Mouse (Mus musculus) embryonic facial prominence, embryonic 13.5 days (tissue): ENCODE measurements around the gene Psmc1. TPM values are rescaled to one million over a fixed set of nuclear protein-coding genes. Genes with fewer than 3 reads are reported as not detected.

ENCODE experiments used
- ATAC-seq: fragments of 200-750 bp; cut with Nextera tagmentation; 2 replicates; pipeline ENCODE4 v1.8.0; 2017; ENCODE audit warnings: low read depth; ENCODE audit not compliant: insufficient number of reproducible peaks, insufficient read depth, low FRiP score, low TSS enrichment
- H3K27ac ChIP-seq: fragments of 300-500 bp; sonication (generic); 2 replicates; pipeline ENCODE4 v1.5.1; 2015; ENCODE audit warnings: moderate library complexity, mild to moderate bottlenecking, inconsistent platforms
- H3K27me3 ChIP-seq: fragments of 300-500 bp; sonication (generic); 2 replicates; pipeline ENCODE4 v1.6.1; 2015; ENCODE audit warnings: mild to moderate bottlenecking, inconsistent platforms
- H3K36me3 ChIP-seq: fragments of 300-500 bp; sonication (generic); 2 replicates; pipeline ENCODE4 v1.6.1; 2015; ENCODE audit warnings: mild to moderate bottlenecking, inconsistent platforms
- H3K4me1 ChIP-seq: fragments of 300-500 bp; sonication (generic); 2 replicates; pipeline ENCODE4 v1.6.1; 2015; ENCODE audit warnings: inconsistent platforms
- H3K4me2 ChIP-seq: fragments of 300-500 bp; sonication (generic); 2 replicates; pipeline ENCODE4 v1.6.1; 2015; ENCODE audit warnings: moderate library complexity, mild to moderate bottlenecking, inconsistent platforms
- H3K4me3 ChIP-seq: fragments of 300-500 bp; sonication (generic); 2 replicates; pipeline ENCODE4 v1.5.1; 2015; ENCODE audit warnings: mild to moderate bottlenecking, inconsistent platforms
- H3K9ac ChIP-seq: fragments of 300-500 bp; sonication (generic); 2 replicates; pipeline ENCODE4 v1.6.1; 2015; ENCODE audit warnings: mild to moderate bottlenecking, inconsistent platforms
- H3K9me3 ChIP-seq: fragments of 300-500 bp; sonication (generic); 2 replicates; pipeline ENCODE4 v1.6.1; 2016; ENCODE audit warnings: inconsistent platforms
- WGBS: fragments of 180-500 bp; shearing (Covaris S2); methylation state at CpG from one replicate; pipeline ENCODE4 v1.1.7; 2015; ENCODE audit warnings: mixed read lengths; 5-methylcytosine and 5-hydroxymethylcytosine counted together
- polyA plus RNA-seq: library from polyadenylated mRNA; unstranded; fragments of >200 nt; fragmentation: Nextera tagmentation; extraction: Ambion mirVana; gene quantifications from 2 replicates; pipeline ENCODE4 v1.2.1, GENCODE M21; 2015

The Psmc1 gene
- polyA plus RNA-seq, 1 experiment from 2014 or later: 280 TPM

DNA sequence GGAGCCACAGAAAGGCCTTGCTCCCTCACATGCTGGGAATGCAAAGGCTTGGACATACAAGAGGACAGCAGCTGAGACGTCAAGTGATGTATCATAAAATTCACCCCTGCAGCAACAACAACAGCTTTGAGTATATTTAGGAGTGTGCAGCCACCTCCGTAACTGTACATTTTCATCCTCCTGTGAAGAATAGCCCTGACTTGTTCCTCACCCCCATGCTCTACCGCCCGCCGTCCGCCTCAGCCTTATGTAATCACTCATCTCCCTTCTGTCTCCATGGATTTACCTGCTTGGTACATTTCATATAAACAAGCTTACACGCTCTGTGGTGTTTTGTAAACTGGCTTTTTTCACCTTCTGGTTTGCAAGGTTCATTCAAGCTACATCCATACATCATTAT is 42.5 kb downstream of the Psmc1 start:
- WGBS: 92% methylated on average over 7 of the region's 7 CpGs
- Histone ChIP-seq H3K9ac (no peak overlapping the region), H3K4me2 (no peak overlapping the region), H3K4me3 (no peak overlapping the region), H3K36me3 (peaks cover 54% of the 10 kb centered on the region), H3K27ac (no peak overlapping the region), H3K4me1 (no peaks in the 10 kb centered on the region), H3K9me3 (no peaks in the 10 kb centered on the region), H3K27me3 (no peaks in the 10 kb centered on the region)
- no peak for ATAC-seq

DNA sequence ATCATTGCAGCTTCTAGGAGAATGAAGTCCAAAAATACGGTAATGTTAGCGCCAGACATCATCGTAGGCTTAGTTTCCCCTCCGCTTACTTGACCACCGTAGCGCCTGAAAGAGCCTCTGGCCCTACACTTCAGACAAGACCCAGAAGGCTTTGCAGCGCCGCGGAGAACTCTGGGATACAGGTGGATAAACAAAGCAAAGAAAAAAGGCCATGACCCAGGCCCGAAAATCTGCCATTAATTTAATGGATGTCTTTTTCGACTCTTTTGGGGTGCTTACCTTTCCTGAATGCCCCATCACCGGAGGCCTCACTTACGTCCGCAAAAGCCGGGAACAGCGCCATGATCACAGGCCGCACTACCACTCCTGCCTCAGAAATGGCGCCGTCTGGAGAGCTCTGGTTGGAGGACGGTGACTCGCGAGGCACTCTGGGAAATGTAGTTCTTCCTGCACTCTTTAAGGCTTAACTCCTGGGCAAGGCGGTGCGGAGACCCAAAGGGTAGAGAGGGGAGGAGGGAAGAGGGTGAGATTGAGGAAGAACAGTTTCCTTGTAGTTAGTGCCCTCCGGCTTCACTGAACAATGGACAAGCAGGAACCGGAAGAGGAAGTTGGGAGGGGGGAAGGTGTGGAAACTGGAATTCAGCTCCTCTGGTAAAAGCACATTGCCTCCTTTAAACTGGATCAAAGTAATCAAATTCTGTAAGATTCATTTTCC is 49.5 kb downstream of the Psmc1 start, which contains the start of gene Nrde2:
TSS of gene Nrde2 (minus strand) at position 393 of the 715 bp plus-strand sequence.
- Histone ChIP-seq H3K27ac (peak within 1 kb of the TSS; percentile 55; the same call in 1 of the 2 replicates), H3K4me1 (peaks cover 4% of the 10 kb centered on the region; the same call in 1 of the 2 replicates)
- peak; percentile 99 for ATAC-seq

DNA sequence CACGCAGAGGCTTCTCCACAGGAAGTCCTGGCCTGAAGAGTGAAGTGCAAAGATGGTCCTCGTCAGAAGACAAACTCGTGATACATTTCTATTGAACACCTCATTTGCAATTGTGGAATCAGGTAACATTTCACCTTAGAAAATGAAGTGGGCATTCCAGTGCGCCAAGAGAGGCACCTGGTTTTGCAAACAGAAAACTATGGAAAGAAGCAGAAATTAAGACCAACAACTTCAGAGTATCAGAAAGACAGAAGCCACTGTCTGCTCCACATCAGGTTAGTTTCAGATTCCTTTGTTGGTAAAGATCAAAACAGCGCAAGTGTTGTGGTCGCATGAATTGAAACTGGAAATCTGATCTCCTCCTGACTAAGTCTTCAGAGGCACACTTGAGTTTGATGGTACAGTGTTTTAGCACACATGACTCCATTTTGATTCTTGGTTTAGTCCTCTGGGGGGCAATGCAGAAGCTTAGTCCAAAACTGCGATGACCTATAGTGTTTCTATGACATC is 55.1 kb downstream of the Psmc1 start:
- no peak overlapping the region for H3K4me3 ChIP-seq
- WGBS: 65% methylated on average over 7 of the region's 7 CpGs
- no peaks in the 10 kb centered on the region for H3K36me3 ChIP-seq
- no peak overlapping the region for H3K9ac ChIP-seq
- no peak overlapping the region for H3K4me2 ChIP-seq
- ATAC-seq: no peak
- H3K4me1 ChIP-seq: peaks cover 8% of the 10 kb centered on the region; the same call in 1 of the 2 replicates
- H3K27me3 ChIP-seq: no peaks in the 10 kb centered on the region
- H3K9me3 ChIP-seq: no peaks in the 10 kb centered on the region
- no peak overlapping the region for H3K27ac ChIP-seq

More for the DNA sequence above, 49.5 kb downstream of the Psmc1 start, which contains the start of gene Nrde2:
- H3K4me3 ChIP-seq: peak within 1 kb of the TSS; percentile 49
- H3K9me3 ChIP-seq: no peaks in the 10 kb centered on the region
- peak within 1 kb of the TSS; percentile 73 for H3K9ac ChIP-seq
- H3K4me2 ChIP-seq: peak within 1 kb of the TSS; percentile 69
- H3K36me3 ChIP-seq: peaks cover 17% of the 10 kb centered on the region
- WGBS: under 1% methylated on average over 26 of the region's 26 CpGs
- no peaks in the 10 kb centered on the region for H3K27me3 ChIP-seq

DNA sequence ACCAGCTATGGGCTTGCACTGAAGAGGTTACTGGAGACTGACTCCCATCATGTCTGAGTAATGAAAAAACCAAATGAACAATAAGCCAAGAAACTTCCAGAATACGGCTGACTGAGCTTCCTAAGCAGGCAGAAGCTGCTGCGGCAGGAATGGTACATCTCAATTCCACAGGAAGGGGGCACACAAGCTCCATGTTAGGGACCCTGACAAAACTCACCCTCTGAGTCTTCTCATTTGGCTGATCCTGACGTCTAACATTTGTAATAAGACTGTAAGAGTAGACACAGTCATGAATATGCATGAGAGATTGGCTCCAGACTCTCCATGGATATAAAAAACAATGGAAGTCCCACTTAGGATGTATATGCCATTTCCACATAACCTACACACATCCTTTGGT is 56.2 kb downstream of the Psmc1 start:
- H3K27me3 ChIP-seq: no peaks in the 10 kb centered on the region
- H3K4me3 ChIP-seq: no peak overlapping the region
- no peaks in the 10 kb centered on the region for H3K9me3 ChIP-seq
- H3K27ac ChIP-seq: no peak overlapping the region
- WGBS: 23% methylated on average over 3 of the region's 3 CpGs
- no peak overlapping the region for H3K9ac ChIP-seq
- peaks cover 8% of the 10 kb centered on the region; the same call in 1 of the 2 replicates for H3K4me1 ChIP-seq
- H3K36me3 ChIP-seq: no peaks in the 10 kb centered on the region
- ATAC-seq: no peak
- no peak overlapping the region for H3K4me2 ChIP-seq

DNA sequence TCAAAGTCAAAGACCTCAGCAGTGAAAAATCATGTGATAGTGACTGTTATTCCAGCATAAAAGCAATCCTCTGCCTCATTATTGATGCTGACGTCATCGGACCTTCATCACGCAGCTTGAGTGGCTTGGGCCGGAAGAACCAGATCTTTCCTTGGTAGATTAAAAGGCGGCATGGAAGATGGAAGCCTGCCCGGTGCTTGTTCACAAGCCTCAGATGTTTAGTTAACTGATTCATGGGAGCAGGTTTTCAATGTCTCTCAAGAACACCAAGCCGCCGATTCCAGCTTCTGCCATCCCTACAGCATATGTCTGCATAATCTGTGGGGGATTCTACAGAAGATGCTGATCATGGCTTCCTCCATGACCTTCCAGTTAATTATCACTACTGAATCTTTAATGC is 57.0 kb downstream of the Psmc1 start:
- Histone ChIP-seq H3K27ac (no peak overlapping the region), H3K4me3 (no peak overlapping the region), H3K4me1 (peaks cover 8% of the 10 kb centered on the region; the same call in 1 of the 2 replicates), H3K4me2 (no peak overlapping the region), H3K9me3 (no peaks in the 10 kb centered on the region), H3K27me3 (no peaks in the 10 kb centered on the region), H3K9ac (no peak overlapping the region), H3K36me3 (no peaks in the 10 kb centered on the region)
- 76% methylated on average over 8 of the region's 8 CpGs for WGBS
- ATAC-seq: no peak

DNA sequence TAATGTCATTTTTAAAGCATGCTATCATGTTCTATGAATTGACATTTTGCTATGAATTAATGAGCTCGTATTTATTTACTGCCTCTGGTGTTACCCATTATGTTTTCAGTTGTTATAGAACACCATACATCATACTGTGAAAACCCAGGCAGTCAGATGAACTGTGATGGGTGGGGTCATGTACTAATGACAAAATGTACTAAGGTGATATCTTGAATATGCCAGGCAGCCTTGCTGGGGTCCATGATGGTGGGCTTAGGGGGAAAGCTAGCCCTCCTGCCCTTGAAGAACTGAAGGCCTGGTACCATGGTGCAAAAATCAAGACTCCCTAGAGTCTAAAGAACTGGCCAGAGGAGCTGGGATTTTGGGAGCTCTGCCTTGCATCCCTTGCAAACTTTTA is 57.5 kb downstream of the Psmc1 start:
- no peak for ATAC-seq
- peak overlapping the region; percentile 85; the same call in 1 of the 2 replicates for H3K27ac ChIP-seq
- peak overlapping the region; percentile 68 for H3K4me2 ChIP-seq
- 75% methylated on average over 1 of the region's 1 CpGs for WGBS
- no peaks in the 10 kb centered on the region for H3K9me3 ChIP-seq
- no peaks in the 10 kb centered on the region for H3K36me3 ChIP-seq
- peaks cover 8% of the 10 kb centered on the region; the same call in 1 of the 2 replicates for H3K4me1 ChIP-seq
- no peaks in the 10 kb centered on the region for H3K27me3 ChIP-seq
- no peak overlapping the region for H3K4me3 ChIP-seq
- no peak overlapping the region for H3K9ac ChIP-seq

DNA sequence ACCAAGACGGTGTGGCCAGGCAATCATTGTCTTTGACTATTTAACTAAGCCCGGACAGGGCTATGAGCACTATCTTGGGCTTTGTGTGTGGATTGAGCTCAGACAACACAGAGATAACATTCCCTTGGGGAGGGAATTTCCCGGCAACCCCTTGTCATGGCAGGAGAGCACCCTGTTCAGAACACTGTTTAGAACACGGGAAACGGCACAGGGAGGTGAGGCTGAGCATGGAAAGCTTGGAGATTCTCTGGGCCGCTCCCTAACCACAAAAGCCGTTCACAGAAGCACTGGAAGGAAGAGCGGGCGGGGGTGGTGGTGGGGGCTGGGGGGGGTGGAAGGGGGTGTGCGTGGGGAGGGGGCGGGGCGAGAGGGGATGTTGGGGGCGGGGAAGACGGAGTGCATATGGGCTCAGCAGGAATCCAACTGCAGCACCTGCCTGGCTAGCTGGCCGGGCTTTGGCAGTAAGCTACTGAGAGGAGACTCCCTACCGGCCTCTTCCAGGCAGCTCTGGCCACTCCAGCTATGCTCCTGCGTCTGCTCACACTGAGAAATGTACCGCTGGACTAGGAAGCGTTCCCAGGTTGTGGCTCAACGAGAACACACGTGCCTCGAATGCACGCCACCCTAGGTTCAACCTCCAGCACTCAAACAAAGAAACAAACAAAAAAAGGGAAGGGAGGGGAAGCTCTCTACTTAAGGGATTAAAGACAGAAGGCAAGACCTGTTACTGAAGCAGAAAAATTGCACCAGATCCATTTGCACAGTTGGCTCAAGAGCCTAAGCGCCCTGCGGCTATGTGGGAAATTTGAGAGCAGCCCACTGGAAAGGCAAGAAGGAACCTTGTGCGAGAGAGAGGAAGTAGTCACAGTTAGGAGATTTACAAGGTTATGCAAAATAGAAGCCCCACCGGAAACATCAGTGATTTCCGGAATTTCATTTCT is 58.2 kb downstream of the Psmc1 start:
- Histone ChIP-seq H3K9ac (peak overlapping the region; percentile 60), H3K4me2 (peak overlapping the region; percentile 68), H3K36me3 (no peaks in the 10 kb centered on the region), H3K9me3 (no peaks in the 10 kb centered on the region), H3K4me3 (peak overlapping the region; percentile 37), H3K27ac (peak overlapping the region; percentile 85), H3K27me3 (no peaks in the 10 kb centered on the region), H3K4me1 (peaks cover 8% of the 10 kb centered on the region; the same call in 1 of the 2 replicates)
- ATAC-seq: peak; percentile 65
- WGBS: 8% methylated on average over 27 of the region's 28 CpGs

DNA sequence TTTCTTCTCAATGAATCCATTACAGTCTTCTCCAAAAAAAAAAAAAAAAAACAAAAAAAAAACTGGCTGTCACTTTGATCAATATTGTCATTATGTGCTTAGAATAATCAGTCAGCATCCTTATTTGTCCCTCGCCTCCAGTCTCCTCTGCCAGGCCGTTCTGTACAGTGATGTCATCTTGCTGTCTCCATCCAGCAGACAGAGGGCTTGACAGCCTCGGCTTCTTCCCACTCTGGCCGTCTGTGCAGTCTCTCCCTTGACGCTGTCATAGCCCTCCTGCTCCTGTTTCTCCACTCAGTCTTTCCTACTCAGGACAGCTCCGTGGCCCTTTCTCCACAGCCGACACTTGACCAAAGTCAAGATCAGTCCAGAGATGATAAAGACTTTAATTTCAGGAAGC is 62.5 kb downstream of the Psmc1 start:
- WGBS: 67% methylated on average over 7 of the region's 7 CpGs

More for the DNA sequence above, 62.5 kb downstream of the Psmc1 start:
- Histone ChIP-seq H3K27ac (no peak overlapping the region), H3K9me3 (no peaks in the 10 kb centered on the region), H3K4me2 (no peak overlapping the region), H3K4me3 (no peak overlapping the region), H3K9ac (no peak overlapping the region), H3K27me3 (no peaks in the 10 kb centered on the region), H3K4me1 (peaks cover 13% of the 10 kb centered on the region; the same call in 1 of the 2 replicates), H3K36me3 (no peaks in the 10 kb centered on the region)
- ATAC-seq: no peak

Other genes with a start within 250 kb of the Psmc1 start
- 14.8 and 16.8 TPM in 2 replicates for gene Efcab11, start 225.7 kb upstream of the Psmc1 start, polyA plus RNA-seq
- gene Tdp1, start 225.6 kb upstream of the Psmc1 start, polyA plus RNA-seq: 63.1 and 65.5 TPM in 2 replicates
- 0.84 and 0.94 TPM in 2 replicates for gene Kcnk13, start 145.7 kb upstream of the Psmc1 start, polyA plus RNA-seq
- gene Nrde2, start 49.5 kb downstream of the Psmc1 start, polyA plus RNA-seq: 14.9 and 15.2 TPM in 2 replicates
- gene Calm1, start 89.3 kb downstream of the Psmc1 start, polyA plus RNA-seq: 1,351 and 1,423 TPM in 2 replicates